Mouse (Mus musculus) naive thymus-derived CD4-positive, alpha-beta T cell, adult 2 months (primary cell): ENCODE data around the gene Ogn.

Source experiments
- DNase-seq: peaks from one replicate; pipeline ENCODE4 v3.0.0-alpha.2; 2011; ENCODE audit warnings: low read depth

The Ogn gene

GRCm38 (mm10) chr13:49644731-49645529 is 37.1 kb downstream of the Ogn start:
- peak; percentile 57 for DNase-seq

- no peak for DNase-seq
Measured at GRCm38 (mm10) chr13:49646019-49646418, 38.2 kb downstream of the Ogn start.

- DNase-seq: no peak
Measured at GRCm38 (mm10) chr13:49651136-49651535, 43.3 kb downstream of the Ogn start.

GRCm38 (mm10) chr13:49651781-49652351 is 44.0 kb downstream of the Ogn start:
- no peak for DNase-seq

- peak; percentile 100 for DNase-seq
Measured at GRCm38 (mm10) chr13:49652481-49653179, 44.8 kb downstream of the Ogn start, which contains the start of the genes Cenpp and Nol8. Cenpp (minus strand) TSS chr13:49652785. Nol8 (plus strand) TSS chr13:49653078.

GRCm38 (mm10) chr13:49653180-49653541 is 45.3 kb downstream of the Ogn start:
- no peak for DNase-seq
